Mouse (Mus musculus) G1E (cell line): ENCODE measurements at regions not wholly inside any gene's neighbourhood (a gene's known extent, or its start where the extent isn't known, plus 50 kb on each side); places are given as distances from the start of the nearest gene placed in this dataset.

Experiments
- ATAC-seq: 2 replicates; pipeline ENCODE4 v1.8.0; 2016; ENCODE audit warnings: mild to moderate bottlenecking; ENCODE audit not compliant: insufficient number of reproducible peaks, poor library complexity, low FRiP score, severe bottlenecking; ENCODE audit errors: extremely low read depth
- DNase-seq: peaks from one replicate; pipeline ENCODE4 v3.0.0; 2012; ENCODE audit warnings: low spot score
- H3K27me3 ChIP-seq: 2 replicates; pipeline ENCODE4 v1.6.1; 2012; ENCODE audit warnings: mild to moderate bottlenecking, low read length, inconsistent platforms; ENCODE audit not compliant: insufficient read depth
- H3K36me3 ChIP-seq: replicated peaks from 2 replicates; pipeline ENCODE3; 2012; ENCODE audit warnings: mild to moderate bottlenecking, inconsistent platforms
- H3K4me1 ChIP-seq: 2 replicates; pipeline ENCODE4 v1.6.1; 2012; ENCODE audit warnings: low read depth, low read length, inconsistent platforms, mixed read lengths; ENCODE audit not compliant: insufficient read depth
- H3K4me3 ChIP-seq: 2 replicates; pipeline ENCODE4 v1.5.1; 2012; ENCODE audit warnings: low read depth, mild to moderate bottlenecking, inconsistent platforms, low read length, moderate library complexity, mixed read lengths
- H3K9me3 ChIP-seq: replicated peaks from 2 replicates; pipeline ENCODE4 v1.6.1; 2012; ENCODE audit warnings: inconsistent platforms
- CTCF ChIP-seq: IDR thresholded peaks from 2 replicates; pipeline ENCODE4 v1.5.1; 2012; ENCODE audit warnings: low read depth, low read length, inconsistent platforms, mixed read lengths
- GATA1 ChIP-seq: IDR thresholded peaks from 2 replicates; pipeline ENCODE4 v1.6.1; 2012; ENCODE audit warnings: borderline replicate concordance, low read length, inconsistent platforms, mixed read lengths
- GATA2 ChIP-seq: IDR thresholded peaks from 2 replicates; pipeline ENCODE4 v1.6.1; 2012; ENCODE audit warnings: low read depth, low read length, inconsistent platforms, borderline replicate concordance
- POLR2AphosphoS5 ChIP-seq: IDR thresholded peaks from 2 replicates; pipeline ENCODE4 v1.6.1; 2012; ENCODE audit warnings: low read depth, low read length, inconsistent platforms; ENCODE audit not compliant: insufficient replicate concordance
- TAL1 ChIP-seq: conservative IDR thresholded peaks from 2 replicates; pipeline ENCODE4 v1.6.1; 2012; ENCODE audit warnings: low read depth, low read length, inconsistent platforms, mixed read lengths

DNA sequence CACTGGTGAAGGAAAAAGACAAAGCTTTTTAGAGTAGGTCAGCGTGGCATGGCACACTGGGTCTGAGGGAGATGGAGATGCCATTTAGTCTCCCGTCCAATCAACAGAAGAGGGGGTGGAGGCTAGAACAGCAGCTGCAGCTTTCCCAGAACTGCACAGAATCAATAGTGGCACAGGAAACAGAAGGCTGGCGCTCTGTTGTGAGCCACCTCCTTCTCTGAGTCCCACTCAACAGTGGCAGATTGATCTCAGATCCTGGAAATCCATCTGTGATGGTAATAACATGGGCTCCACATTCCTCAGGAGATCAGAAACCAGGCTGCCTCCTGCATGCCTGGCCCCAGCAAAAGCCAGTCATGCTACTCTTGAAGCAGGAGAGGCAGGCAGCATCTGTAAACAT is 480.9 kb upstream of the Klhl29 start:
- Histone ChIP-seq H3K36me3 (no peaks in the 10 kb centered on the region), H3K4me3 (no peak overlapping the region), H3K4me1 (no peaks in the 10 kb centered on the region), H3K27me3 (no peaks in the 10 kb centered on the region), H3K9me3 (0 out of 2 replicates have a peak, but pooled peaks cover 6% of the 10 kb centered on the region)
- ATAC-seq (no peak), DNase-seq (no peak)
- TF ChIP-seq GATA1 (no peak), CTCF (no peak), POLR2AphosphoS5 (no peak), GATA2 (no peak), TAL1 (no peak)

- H3K4me3 ChIP-seq: no peak overlapping the region
- H3K4me1 ChIP-seq: no peaks in the 10 kb centered on the region
- no peak for ATAC-seq
- TF ChIP-seq GATA1 (no peak), CTCF (no peak), GATA2 (no peak), POLR2AphosphoS5 (no peak)
- H3K9me3 ChIP-seq: peaks cover 16% of the 10 kb centered on the region
- no peaks in the 10 kb centered on the region for H3K36me3 ChIP-seq
- DNase-seq: no peak
- no peaks in the 10 kb centered on the region for H3K27me3 ChIP-seq
Measured at GRCm38 (mm10) chr12:5810427-5810826, 434.9 kb upstream of the Klhl29 start.

DNA sequence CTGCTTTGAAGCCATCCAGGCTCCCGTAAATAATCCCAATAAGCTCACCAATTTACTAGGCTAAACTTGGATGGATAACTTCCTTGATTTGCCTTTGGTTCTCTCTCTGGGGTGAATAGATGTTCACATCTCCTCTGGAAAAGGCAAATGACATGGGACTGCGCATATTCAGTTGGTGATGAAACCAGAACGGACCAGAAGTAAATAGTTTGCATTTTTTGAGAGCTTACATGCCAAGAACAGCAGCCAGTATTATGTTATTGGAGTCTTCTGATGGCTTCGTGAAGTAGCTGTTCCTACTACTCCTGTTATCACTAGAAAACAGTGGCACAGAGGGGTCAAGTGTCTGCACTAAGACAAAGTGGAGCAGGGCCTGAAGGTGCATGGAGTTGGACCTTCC is 434.5 kb upstream of the Klhl29 start:
- Histone ChIP-seq H3K36me3 (no peaks in the 10 kb centered on the region), H3K4me3 (no peak overlapping the region), H3K9me3 (peaks cover 16% of the 10 kb centered on the region), H3K4me1 (no peaks in the 10 kb centered on the region), H3K27me3 (no peaks in the 10 kb centered on the region)
- DNase-seq (no peak), ATAC-seq (no peak)
- no peak for TF ChIP-seq CTCF
- TF ChIP-seq POLR2AphosphoS5: no peak
- TF ChIP-seq GATA2: no peak
- TF ChIP-seq GATA1: no peak
- TF ChIP-seq TAL1: no peak

GRCm38 (mm10) chr12:5807996-5808886 is 432.8 kb upstream of the Klhl29 start:
- DNase-seq (no peak), ATAC-seq (no peak)
- TF ChIP-seq GATA2: no peak
- no peak for TF ChIP-seq TAL1
- TF ChIP-seq GATA1: no peak
- TF ChIP-seq CTCF: no peak
- TF ChIP-seq POLR2AphosphoS5: no peak
- Histone ChIP-seq H3K27me3 (no peaks in the 10 kb centered on the region), H3K4me3 (no peak overlapping the region), H3K9me3 (peaks cover 23% of the 10 kb centered on the region), H3K4me1 (no peaks in the 10 kb centered on the region), H3K36me3 (no peaks in the 10 kb centered on the region)

DNA sequence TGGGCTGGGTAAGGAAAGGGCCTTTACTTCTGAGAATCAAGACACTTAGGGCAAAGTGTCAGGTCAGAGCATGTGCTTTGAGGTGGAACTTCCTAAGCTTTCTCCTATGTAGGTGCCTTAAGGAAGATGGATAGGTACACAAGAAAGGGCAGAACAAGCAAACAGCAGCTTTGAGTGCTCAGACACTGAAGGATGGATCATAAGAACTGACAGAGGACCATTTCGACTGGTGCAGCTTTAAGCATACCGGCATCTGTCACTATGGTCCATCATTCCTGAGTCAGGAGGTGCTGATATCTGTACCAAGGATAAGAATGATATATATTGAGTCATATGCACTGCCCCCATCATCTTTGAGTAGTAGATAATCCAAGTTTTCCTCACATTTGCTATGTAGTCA is 430.2 kb upstream of the Klhl29 start:
- DNase-seq (no peak), ATAC-seq (no peak)
- Histone ChIP-seq H3K9me3 (peaks cover 32% of the 10 kb centered on the region), H3K36me3 (no peaks in the 10 kb centered on the region), H3K27me3 (no peaks in the 10 kb centered on the region), H3K4me1 (no peaks in the 10 kb centered on the region), H3K4me3 (no peak overlapping the region)
- TF ChIP-seq TAL1 (no peak), GATA2 (no peak), CTCF (no peak), POLR2AphosphoS5 (no peak), GATA1 (no peak)

GRCm38 (mm10) chr12:5793051-5793450 is 417.6 kb upstream of the Klhl29 start:
- Histone ChIP-seq H3K27me3 (no peaks in the 10 kb centered on the region), H3K36me3 (no peaks in the 10 kb centered on the region), H3K9me3 (peaks cover 5% of the 10 kb centered on the region; the same call in 1 of the 2 replicates), H3K4me1 (no peaks in the 10 kb centered on the region), H3K4me3 (no peak overlapping the region)
- DNase-seq: no peak
- no peak for TF ChIP-seq CTCF
- no peak for TF ChIP-seq GATA2
- no peak for TF ChIP-seq POLR2AphosphoS5
- no peak for TF ChIP-seq GATA1
- no peak for TF ChIP-seq TAL1
- ATAC-seq: no peak
